ENCODE assay signal across 9 mouse cellular contexts in genomic region chr12:111722654-111723053, GRCm38 (mm10). TPM values are rescaled to one million over a fixed set of nuclear protein-coding genes. Genes with fewer than 3 reads are reported as not detected.
DNase-seq lines count a peak whose midpoint lies in the region; ATAC-seq and TF ChIP-seq lines count a peak whose summit lies in the region.
"Had no signal": no experiment of that assay in that cellular context is flagged by ENCODE, and none has a peak within 500 bp of the region (broad histone marks: within the 10 kb centered on the region; RNA-seq: fewer than 3 reads in every experiment).

No protein-coding gene starts in this region.

- peaks cover 24% of the 10 kb centered on the region for H3K36me3 ChIP-seq in intestine, postnatal 0 days (ENCODE audit: control insufficient read depth, insufficient read depth)
- H3K36me3 ChIP-seq in intestine, embryonic 15.5 days = 0 out of 2 replicates have a peak, but pooled peaks cover 5% of the 10 kb centered on the region

- no peak overlapping the region for H3K4me2 ChIP-seq in intestine, postnatal 0 days (replicated peaks; ENCODE audit: low read depth)
- H3K4me2 ChIP-seq in intestine, embryonic 15.5 days (replicated peaks) = no peak overlapping the region
- H3K4me2 ChIP-seq: embryonic facial prominence, embryonic 12.5 days had no signal

- peak; percentile 73 for TF ChIP-seq CTCF in intestine, postnatal 0 days (IDR thresholded peaks at IDR 0.05; ENCODE audit: low read depth)

- no peak for ATAC-seq in intestine, postnatal 0 days
- no peak for ATAC-seq in intestine, embryonic 15.5 days
- 0 out of 2 replicates have a peak, but pooled peaks have one; percentile 39 for ATAC-seq in megakaryocyte-erythroid progenitor cell, adult 5-6 weeks (replicated peaks; ENCODE audit: low FRiP score, low TSS enrichment, poor library complexity, severe bottlenecking)
- no peak for ATAC-seq in erythroblast, adult 5-6 weeks (replicated peaks; ENCODE audit: low FRiP score, poor library complexity, severe bottlenecking)

- H3K4me1 ChIP-seq in intestine, postnatal 0 days (replicated peaks; ENCODE audit: control insufficient read depth, insufficient read depth, low read length) = no peaks in the 10 kb centered on the region
- peaks cover 4% of the 10 kb centered on the region; the same call in 1 of the 2 replicates for H3K4me1 ChIP-seq in intestine, embryonic 15.5 days (replicated peaks)

- DNase-seq in urinary bladder, postnatal 14 days (ENCODE audit: low spot score) = peak; percentile 56
- DNase-seq in urinary bladder, postnatal 10 days (ENCODE audit: low spot score) = no peak
- peak; percentile 74 for DNase-seq in cerebellum, adult 9-10 months
- no peak for DNase-seq in Muller cell, postnatal 12 days (ENCODE audit: inconsistent ontology term)

- no peak overlapping the region for H3K9ac ChIP-seq in intestine, postnatal 0 days (ENCODE audit: low read depth, low read length)
- H3K9ac ChIP-seq in intestine, embryonic 15.5 days = no peak overlapping the region
- H3K9ac ChIP-seq: embryonic facial prominence, embryonic 12.5 days had no signal

- H3K9me3 ChIP-seq in intestine, postnatal 0 days (ENCODE audit: control insufficient read depth) = no peaks in the 10 kb centered on the region
- no peaks in the 10 kb centered on the region for H3K9me3 ChIP-seq in intestine, embryonic 15.5 days
- H3K9me3 ChIP-seq: embryonic facial prominence, embryonic 12.5 days had no signal

- WGBS in intestine, postnatal 0 days = 76% methylated on average over 9 of the region's 9 CpGs
- WGBS in intestine, embryonic 15.5 days = 72% methylated on average over 9 of the region's 9 CpGs

- H3K27ac ChIP-seq in intestine, postnatal 0 days (ENCODE audit: low read depth, low read length) = no peak overlapping the region
- no peak overlapping the region for H3K27ac ChIP-seq in intestine, embryonic 15.5 days
- H3K27ac ChIP-seq: embryonic facial prominence, embryonic 12.5 days had no signal

- no peaks in the 10 kb centered on the region for H3K27me3 ChIP-seq in intestine, postnatal 0 days (replicated peaks; ENCODE audit: control insufficient read depth, insufficient read depth, low read length)
- H3K27me3 ChIP-seq in intestine, embryonic 15.5 days (replicated peaks) = no peaks in the 10 kb centered on the region
- H3K27me3 ChIP-seq: embryonic facial prominence, embryonic 12.5 days had no signal

- no peak overlapping the region for H3K4me3 ChIP-seq in intestine, postnatal 0 days (ENCODE audit: low read depth, low read length)
- H3K4me3 ChIP-seq in intestine, embryonic 15.5 days (replicated peaks) = no peak overlapping the region
- H3K4me3 ChIP-seq: embryonic facial prominence, embryonic 12.5 days had no signal

RNA-seq across cellular contexts. Expression of gene Apopt1, which starts 9.6 kb away (rescaled TPM):
- polyA plus RNA-seq in intestine, postnatal 0 days (2015; fragmentation: Nextera tagmentation; extraction: Ambion mirVana) = 42.6 and 44.8 TPM in 2 replicates
- polyA plus RNA-seq in intestine, embryonic 15.5 days (2015; fragmentation: Nextera tagmentation; extraction: Ambion mirVana) = 50.1 and 51.8 TPM in 2 replicates
- 62.7 and 67.7 TPM in 2 replicates for total RNA-seq in megakaryocyte-erythroid progenitor cell, adult 5-6 weeks (2014; fragmentation: Nextera tagmentation)
- total RNA-seq in megakaryocyte-erythroid progenitor cell, adult 5-6 weeks (2017) = 55.5 and 56.4 TPM in 2 replicates
- 10.6 and 13.4 TPM in 2 replicates for total RNA-seq in erythroblast, adult 5-6 weeks (2015; ENCODE audit: low replicate concordance)
- total RNA-seq in erythroblast, adult 5-6 weeks (2017; ENCODE audit: low replicate concordance) = 5.8 and 11.0 TPM in 2 replicates

RNA-seq across cellular contexts. Expression of gene Bag5, which starts 9.6 kb away (rescaled TPM):
- polyA plus RNA-seq in intestine, postnatal 0 days (2015; fragmentation: Nextera tagmentation; extraction: Ambion mirVana) = 29.6 and 32.1 TPM in 2 replicates
- polyA plus RNA-seq in intestine, embryonic 15.5 days (2015; fragmentation: Nextera tagmentation; extraction: Ambion mirVana) = 46.7 and 48.7 TPM in 2 replicates
- 27.7 and 28.9 TPM in 2 replicates for total RNA-seq in megakaryocyte-erythroid progenitor cell, adult 5-6 weeks (2014; fragmentation: Nextera tagmentation)
- 33.0 and 52.3 TPM in 2 replicates for total RNA-seq in megakaryocyte-erythroid progenitor cell, adult 5-6 weeks (2017)
- 5.4 and 6.1 TPM in 2 replicates for total RNA-seq in erythroblast, adult 5-6 weeks (2015; ENCODE audit: low replicate concordance)
- total RNA-seq in erythroblast, adult 5-6 weeks (2017; ENCODE audit: low replicate concordance) = 5.8 and 7.2 TPM in 2 replicates

RNA-seq across cellular contexts. Expression of gene Klc1, which starts 36.0 kb away (rescaled TPM):
- polyA plus RNA-seq in intestine, postnatal 0 days (2015; fragmentation: Nextera tagmentation; extraction: Ambion mirVana) = 42.9 and 45.7 TPM in 2 replicates
- 91.1 and 92.1 TPM in 2 replicates for polyA plus RNA-seq in intestine, embryonic 15.5 days (2015; fragmentation: Nextera tagmentation; extraction: Ambion mirVana)
- total RNA-seq in megakaryocyte-erythroid progenitor cell, adult 5-6 weeks (2014; fragmentation: Nextera tagmentation) = 35.3 and 58.3 TPM in 2 replicates
- 28.3 and 36.1 TPM in 2 replicates for total RNA-seq in megakaryocyte-erythroid progenitor cell, adult 5-6 weeks (2017)
- 3.8 and 13.1 TPM in 2 replicates for total RNA-seq in erythroblast, adult 5-6 weeks (2015; ENCODE audit: low replicate concordance)
- 12.9 and 21.9 TPM in 2 replicates for total RNA-seq in erythroblast, adult 5-6 weeks (2017; ENCODE audit: low replicate concordance)

RNA-seq across cellular contexts. Expression of gene Trmt61a, which starts 44.7 kb away (rescaled TPM):
- polyA plus RNA-seq in intestine, postnatal 0 days (2015; fragmentation: Nextera tagmentation; extraction: Ambion mirVana) = 5.6 TPM in 2 replicates
- polyA plus RNA-seq in intestine, embryonic 15.5 days (2015; fragmentation: Nextera tagmentation; extraction: Ambion mirVana) = 12.6 and 16.4 TPM in 2 replicates
- total RNA-seq in megakaryocyte-erythroid progenitor cell, adult 5-6 weeks (2014; fragmentation: Nextera tagmentation) = 20.5 and 26.7 TPM in 2 replicates
- total RNA-seq in megakaryocyte-erythroid progenitor cell, adult 5-6 weeks (2017) = 11.1 and 15.4 TPM in 2 replicates
- 3.1 and 5.6 TPM in 2 replicates for total RNA-seq in erythroblast, adult 5-6 weeks (2015; ENCODE audit: low replicate concordance)
- 0.84 and 3.7 TPM in 2 replicates for total RNA-seq in erythroblast, adult 5-6 weeks (2017; ENCODE audit: low replicate concordance)

RNA-seq across cellular contexts. Expression of gene Ckb, which starts 50.5 kb away (rescaled TPM):
- polyA plus RNA-seq in intestine, postnatal 0 days (2015; fragmentation: Nextera tagmentation; extraction: Ambion mirVana) = 628 and 645 TPM in 2 replicates
- polyA plus RNA-seq in intestine, embryonic 15.5 days (2015; fragmentation: Nextera tagmentation; extraction: Ambion mirVana) = 765 and 774 TPM in 2 replicates
- 2.7 TPM in 1 of 2 replicates, not detected in the other for total RNA-seq in megakaryocyte-erythroid progenitor cell, adult 5-6 weeks (2014; fragmentation: Nextera tagmentation)
- total RNA-seq in megakaryocyte-erythroid progenitor cell, adult 5-6 weeks (2017) = 1.5 and 4.4 TPM in 2 replicates
- total RNA-seq in erythroblast, adult 5-6 weeks (2015; ENCODE audit: low replicate concordance) = 6.9 and 9.4 TPM in 2 replicates
- total RNA-seq in erythroblast, adult 5-6 weeks (2017; ENCODE audit: low replicate concordance) = 3.2 and 8.5 TPM in 2 replicates

Comparison
In these comparisons a context has a peak if more than half of its experiments do, and no peak if none do; other contexts are left out.
1. DNase-seq: peak in urinary bladder, postnatal 14 days (single experiment) and cerebellum, adult 9-10 months (single experiment); none in urinary bladder, postnatal 10 days (single experiment) and Muller cell, postnatal 12 days (single experiment).